Mouse (Mus musculus): ENCODE results near the gene Ints11.

Ints11 gene

DNA sequence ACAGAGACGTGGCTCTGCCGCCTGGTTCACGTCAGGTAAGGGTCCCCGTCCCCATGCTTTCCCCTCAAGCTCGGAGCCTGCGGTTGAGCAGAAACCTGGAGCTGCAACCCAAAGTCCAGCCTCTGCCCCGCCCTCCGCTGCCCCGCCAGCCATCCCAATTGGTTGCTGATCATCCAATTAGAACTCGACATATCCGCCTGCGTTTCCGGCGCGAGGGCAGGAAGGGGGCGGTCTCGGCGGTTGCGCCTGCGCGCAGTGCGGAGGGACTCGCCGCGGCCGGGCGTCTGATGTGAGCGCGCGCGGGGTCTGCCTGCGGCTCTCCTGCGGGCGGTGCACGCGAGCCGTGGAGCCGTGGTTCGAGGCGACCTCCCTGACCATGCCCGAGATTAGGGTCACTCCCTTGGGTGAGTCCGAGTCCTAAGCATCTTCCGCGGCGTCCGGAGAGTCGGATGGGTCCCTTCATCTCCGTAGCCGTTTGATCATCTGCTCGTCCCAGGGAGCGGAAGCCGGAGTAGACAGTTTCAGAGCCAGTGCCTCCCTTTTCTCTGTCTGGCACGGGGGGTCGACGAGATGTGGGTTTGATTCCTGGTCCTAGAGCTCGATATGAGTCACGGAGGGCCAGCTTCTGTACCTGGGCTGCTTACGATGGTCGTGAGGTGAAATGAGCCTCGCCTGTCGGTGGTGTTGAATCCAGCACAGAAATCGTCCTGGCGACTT is at the start of gene Ints11, which contains the start of gene Cptp:
Ints11 (plus strand) TSS at position 230 of the 717 bp plus-strand sequence.
Cptp (minus strand) TSS at position 124 of the 717 bp plus-strand sequence.
- peak; percentile 92 to 96 for DNase-seq (ENCODE audit: low spot score in 2 of 2)

DNA sequence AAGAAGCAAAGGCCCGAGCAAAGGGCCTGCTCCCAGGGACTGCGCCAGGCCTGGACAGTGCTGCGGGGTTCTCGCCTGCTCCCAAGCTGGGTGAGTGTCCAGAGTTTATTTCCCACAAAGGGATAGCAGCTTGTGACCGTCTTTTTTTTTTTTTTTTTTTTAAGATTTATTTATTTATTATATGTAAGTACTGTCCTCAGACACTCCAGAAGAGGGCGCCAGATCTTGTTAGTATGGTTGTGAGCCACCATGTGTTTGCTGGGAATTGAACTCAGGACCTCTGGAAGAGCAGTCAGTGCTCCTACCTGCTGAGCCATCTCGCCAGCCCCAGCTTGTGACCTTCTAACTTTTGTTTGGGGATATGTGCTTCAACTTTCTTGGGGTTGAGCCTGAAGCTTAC is 48.3 kb upstream of the Ints11 start:
- DNase-seq (ENCODE audit: low spot score in 2 of 2): no peak

DNA sequence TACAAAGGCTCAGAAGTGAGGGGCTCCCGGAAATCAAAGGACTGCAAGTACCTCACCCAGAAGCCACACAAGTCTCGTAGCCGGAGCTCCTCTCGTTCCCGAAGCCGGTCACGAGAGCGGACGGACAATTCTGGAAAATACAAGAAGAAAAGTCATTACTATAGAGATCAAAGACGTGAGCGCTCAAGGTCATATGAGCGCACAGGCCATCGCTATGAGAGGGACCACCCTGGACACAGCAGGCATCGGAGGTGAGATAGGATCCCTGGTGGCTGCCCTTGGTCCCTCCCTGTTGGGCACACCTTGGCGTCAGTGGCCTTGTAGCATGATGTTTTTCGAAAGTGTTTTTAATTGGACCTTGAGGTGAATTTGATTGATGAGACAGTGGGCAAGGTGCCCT is 45.9 kb upstream of the Ints11 start:
- no peak for DNase-seq (ENCODE audit: low spot score in 2 of 2)

DNA sequence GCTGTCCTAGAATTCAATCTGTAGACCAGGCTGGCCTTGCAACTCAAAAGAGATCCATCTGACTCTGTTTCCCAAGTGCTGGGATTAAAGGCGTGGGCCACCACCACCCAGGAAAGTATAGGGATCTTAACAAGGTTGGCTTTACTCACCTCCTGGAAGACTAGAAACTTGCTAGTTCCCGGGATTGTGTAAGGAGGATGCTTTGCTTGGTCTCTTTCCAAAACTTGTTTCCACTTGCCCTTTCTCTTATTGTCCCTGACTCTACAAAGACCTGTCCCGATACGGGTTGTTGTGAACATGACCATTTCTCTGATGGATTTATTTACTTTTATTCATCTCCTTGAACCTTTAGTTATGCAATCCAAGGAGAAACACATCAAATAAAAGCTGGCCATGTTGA is 39.5 kb upstream of the Ints11 start:
- DNase-seq (ENCODE audit: low spot score in 2 of 2): no peak

DNA sequence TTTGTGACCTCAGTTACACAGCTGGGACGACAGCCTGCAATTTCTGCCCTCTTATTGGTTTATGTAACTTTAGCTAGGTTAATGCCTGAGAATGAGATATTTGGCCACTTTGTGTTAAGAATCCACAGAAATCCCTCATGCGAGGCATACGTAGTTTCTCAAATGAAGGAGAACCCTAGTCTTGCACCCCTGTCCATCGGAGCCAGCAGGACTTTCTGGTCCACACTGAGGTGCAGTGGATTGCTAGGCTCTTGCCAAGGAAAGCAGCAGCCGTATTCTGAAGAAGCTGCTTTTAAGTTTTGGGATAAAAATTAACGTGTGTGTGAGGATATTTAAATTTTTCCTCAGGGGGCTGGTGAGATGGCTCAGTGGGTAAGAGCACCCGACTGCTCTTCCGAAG is 38.8 kb upstream of the Ints11 start:
- DNase-seq (ENCODE audit: low spot score in 2 of 2): no peak

DNA sequence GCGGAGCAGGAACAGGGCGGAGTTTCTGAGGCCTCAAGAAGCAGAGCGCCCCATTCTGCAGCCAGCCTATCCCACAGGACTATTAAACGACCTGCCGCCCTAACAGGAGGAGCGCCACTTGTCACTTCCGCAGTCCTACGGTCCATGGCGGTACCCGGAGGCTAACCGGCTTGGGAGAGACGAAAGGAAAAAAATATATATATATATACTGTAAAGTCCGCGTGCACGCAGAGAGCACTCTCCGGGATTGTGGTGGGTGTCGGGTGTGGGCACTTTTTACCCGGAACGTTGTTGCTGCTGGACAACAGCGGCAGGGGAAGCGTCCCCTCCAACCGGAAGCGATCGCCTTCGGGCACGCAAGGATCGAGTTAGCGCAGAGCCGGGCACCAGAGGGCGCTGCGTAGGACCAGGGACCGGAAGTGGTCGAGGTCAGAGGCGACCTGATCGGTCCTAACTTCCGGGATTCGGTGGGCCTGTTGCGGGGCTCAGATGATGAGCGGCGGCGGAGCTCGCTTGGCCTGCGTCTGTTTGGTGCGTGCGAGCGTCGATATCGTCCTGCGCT is 38.1 kb upstream of the Ints11 start, which contains the start of gene Aurkaip1:
Aurkaip1 (plus strand) TSS at position 68 of the 562 bp plus-strand sequence.
- DNase-seq (ENCODE audit: low spot score in 2 of 2): peak; percentile 88

DNA sequence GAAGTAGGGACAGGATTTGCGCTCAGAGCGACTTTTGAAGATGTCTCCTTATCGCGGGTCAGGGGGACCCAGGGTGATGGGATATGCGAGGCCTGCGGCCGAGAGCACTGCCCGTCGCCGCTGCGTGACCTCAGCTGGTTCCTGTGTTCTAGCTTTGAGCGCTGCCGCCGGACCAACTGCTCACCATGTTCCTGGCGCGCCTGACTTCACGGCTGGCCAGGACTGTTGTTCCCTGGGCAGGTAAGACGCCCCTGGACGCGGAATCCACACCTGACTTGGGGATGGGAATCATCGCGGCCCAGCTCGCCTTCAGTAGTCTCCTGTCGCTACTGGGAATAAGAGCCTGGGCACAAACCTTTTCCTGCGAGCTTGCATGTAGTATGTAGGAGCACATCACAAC is 37.5 kb upstream of the Ints11 start:
- DNase-seq (ENCODE audit: low spot score in 2 of 2): peak in 1 of 2 experiments; percentile 48

DNA sequence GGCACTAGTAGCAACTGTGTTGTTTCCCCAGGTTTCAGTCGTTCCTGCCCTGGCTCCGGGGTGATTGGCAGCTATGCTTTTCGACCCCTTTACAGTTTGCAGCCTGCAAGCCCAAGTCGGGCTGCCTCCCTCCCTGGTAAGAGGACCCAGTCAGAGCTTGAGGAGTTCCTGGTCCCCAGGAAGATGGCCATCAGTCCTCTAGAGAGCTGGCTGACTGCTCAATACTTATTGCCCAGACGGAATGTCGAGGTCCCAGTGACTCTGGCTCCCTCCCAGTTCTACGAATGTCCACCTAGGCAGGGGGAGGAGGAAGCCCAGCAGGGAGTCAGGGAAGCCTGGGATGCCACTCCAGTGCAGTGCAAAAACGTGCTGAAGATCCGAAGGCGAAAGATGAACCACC is 37.0 kb upstream of the Ints11 start:
- DNase-seq (ENCODE audit: low spot score in 2 of 2): no peak

DNA sequence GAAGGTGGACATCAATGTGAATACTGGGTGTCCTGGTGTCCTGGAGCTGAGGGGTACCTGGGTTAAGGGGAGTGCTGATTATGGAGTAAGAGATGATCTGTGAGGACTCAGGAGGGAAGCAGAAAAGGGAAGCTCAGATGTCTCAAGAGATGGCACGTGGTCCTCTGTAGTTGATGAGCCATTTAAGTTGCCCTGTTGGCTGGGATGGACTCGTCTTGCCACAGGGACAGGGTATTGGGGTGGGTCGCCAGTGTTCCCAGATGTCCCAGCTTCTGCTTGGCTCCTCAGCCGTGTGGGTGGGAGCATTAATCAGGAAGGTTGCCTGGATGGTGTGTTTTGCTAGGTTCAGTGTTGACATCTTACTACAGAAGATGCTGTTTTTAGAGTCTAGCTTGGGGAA is 36.1 kb upstream of the Ints11 start:
- DNase-seq (ENCODE audit: low spot score in 2 of 2): no peak

DNA sequence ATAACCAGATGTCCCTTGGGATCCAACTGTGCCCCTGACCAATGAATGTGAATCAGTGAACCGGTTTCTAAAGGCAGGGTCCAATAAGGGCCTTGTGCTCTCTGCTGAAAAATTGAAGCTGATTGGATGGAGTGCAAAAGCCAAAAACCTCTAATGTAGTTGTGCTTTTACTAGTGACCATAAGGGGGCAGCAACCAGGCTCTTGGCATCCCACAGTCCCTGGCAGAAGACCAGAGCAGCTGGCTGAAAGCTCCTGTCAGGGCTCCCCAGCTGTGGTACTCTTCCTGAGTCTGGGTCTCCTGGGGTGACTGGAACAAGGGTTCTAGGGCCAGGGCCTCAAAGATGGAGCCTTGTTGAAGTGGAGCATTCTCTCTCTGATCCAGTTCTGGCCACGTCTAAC is 35.5 kb upstream of the Ints11 start:
- peak; percentile 40 to 75 for DNase-seq (ENCODE audit: low spot score in 2 of 2)

DNA sequence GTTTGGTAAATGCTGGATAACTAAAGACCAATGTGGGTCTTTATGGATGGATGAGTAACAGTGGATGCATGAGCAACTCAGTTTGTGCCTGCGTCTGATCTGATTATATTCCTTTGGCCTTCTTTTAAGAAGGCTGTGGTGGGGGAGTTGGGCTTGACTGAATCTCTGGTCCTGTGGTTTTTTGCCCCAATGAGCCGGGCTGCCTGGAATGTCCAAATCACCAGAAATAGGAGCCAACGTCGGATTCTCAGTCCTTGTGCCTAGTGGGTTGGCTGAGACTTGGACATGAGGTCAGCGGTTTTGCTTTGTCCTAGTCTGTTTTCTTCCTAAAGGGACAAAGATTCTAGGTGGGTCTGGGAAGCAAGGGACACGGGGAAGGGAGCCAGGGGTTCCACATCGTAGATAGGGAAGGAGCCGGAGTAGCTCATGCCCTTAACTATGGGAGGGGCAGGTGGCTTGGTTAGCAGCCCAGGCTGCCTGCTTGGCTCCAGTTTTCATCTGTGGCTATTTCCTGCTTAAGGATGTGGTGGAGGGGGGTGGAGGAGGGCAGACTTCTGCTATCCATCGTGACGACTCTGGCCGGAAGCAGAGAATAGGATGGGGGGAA is 31.8 kb upstream of the Ints11 start:
- no peak for DNase-seq (ENCODE audit: low spot score in 2 of 2)

DNA sequence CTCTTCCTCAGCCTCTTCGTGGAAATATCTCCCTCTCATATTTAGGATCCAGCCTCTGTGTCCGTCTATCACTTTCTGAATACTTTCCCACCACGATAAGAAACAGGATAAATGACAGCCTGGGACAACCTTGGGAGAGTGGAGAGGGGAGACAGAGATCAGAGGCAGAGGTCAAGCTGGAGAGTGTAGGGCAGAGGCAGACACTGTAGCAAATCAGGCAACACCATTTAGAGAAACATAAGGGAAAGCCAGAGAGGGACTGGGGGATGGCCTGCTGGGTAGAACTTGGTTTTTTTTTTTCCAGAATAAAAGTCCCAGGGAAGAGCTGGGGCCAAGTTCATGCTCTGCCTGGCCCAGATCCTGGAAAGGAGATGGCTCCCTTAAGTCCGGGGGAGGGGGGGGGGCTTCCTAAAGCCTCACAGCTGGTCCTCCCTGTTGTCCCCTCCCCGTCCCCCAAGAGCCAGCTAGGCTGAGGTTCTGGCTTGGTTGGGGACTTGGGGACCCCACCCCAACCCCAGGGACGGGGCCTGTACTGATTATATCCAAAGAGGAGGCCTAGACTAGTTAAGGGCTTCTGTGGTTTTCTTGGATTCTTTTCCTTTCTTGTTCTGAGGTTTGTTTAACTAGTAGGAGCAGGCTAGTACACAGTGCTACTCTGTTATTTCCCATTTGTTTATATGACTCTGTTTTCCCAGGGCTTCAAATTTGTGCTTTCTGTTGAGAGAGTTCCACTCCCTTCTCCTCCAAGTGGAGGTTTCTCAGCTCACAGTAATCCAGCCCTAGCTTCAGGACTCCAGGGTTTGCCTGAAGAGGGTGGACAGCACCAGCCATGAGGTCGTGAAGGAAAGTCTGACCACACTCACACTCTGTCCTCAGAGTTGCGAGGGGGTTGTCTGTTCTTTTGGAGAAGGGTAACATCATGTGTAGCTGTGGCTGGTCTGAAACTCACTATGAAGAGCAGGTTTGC is 30.9 kb upstream of the Ints11 start:
- no peak for DNase-seq (ENCODE audit: low spot score in 2 of 2)

DNA sequence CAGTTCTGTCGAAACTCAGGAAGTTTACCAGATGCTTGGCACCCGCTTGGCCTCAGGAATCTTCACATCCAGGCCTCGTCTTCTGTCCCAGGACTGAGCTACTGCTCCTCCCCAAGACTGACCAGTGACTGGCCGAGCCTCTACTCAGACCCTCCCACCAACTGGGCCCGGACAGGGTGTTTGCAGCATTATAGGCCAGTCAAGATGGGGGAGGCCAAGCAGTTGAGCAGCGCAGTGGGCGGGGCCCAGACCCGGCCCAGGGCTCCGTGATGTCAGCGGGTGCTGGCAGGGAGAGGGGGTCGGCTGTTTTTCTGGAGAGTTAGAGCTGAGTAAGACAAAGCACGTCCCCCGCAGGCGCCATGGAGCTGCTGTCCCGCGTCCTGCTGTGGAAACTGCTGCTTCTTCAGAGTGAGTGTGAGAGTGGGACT is 29.8 kb upstream of the Ints11 start, which contains the start of gene Mxra8:
Mxra8 (plus strand) TSS at position 198 of the 428 bp plus-strand sequence.
- DNase-seq (ENCODE audit: low spot score in 2 of 2): peak in 1 of 2 experiments; percentile 84

DNA sequence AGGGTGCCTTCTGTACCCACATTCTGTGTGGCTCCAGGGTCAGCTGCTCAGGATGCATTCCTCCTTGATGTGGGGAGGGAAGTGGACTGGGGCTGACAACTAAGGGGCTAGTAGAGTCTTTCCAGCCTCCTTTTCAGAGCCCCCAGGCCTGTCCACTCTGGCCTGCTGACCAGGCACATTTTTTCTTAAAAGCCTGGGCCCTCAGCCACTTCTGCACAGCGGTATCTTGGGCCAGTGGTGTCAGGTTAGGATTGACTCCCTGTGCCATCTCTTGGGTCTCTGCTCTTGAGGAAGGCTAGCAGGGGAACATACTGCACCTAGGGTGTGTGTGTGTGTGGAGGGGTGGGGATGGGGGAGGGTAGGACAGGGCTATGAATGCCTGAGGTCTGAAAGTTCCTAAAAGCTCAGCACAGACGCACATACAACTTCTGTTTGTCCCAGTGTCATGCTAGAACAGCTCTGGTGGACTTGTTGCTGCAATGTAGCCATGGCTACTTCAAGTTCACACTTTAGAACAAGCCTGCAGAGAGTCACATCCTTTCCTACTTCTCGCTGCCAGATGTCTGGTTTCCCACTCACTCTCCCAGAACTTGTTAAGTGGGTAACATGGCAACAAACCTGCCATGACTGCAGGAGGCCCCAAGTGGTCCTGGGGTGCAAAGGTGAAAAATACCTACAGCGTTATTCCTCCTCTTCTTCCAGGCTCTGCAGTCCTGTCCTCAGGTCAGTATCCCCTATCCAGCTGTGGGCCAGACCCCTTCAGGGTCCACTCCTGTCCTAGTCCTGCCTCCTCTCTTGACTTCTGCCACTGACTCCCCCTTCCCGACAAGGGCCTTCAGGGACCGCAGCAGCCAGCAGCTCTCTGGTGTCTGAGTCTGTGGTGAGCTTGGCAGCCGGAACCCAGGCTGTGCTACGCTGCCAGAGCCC is 29.0 kb upstream of the Ints11 start:
- DNase-seq (ENCODE audit: low spot score in 2 of 2): no peak

DNA sequence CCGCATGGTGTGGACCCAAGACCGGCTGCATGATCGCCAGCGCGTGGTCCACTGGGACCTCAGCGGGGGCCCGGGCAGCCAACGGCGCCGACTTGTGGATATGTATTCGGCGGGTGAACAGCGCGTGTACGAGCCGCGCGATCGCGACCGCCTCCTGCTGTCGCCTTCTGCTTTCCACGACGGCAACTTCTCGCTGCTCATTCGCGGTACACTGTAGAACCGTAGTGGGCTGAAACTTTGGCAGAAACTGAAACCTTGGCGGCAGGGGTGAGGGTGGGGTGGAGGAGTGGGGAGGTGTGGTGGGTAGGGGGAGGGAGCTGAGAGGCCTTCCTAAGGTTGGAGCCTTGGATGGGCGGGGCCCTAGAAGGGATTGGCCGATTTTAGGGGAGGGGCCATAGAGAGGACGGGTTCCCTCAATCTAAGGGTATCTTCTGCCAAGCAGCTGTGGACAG is 28.3 kb upstream of the Ints11 start:
- peak; percentile 50 to 56 for DNase-seq (ENCODE audit: low spot score in 2 of 2)

DNA sequence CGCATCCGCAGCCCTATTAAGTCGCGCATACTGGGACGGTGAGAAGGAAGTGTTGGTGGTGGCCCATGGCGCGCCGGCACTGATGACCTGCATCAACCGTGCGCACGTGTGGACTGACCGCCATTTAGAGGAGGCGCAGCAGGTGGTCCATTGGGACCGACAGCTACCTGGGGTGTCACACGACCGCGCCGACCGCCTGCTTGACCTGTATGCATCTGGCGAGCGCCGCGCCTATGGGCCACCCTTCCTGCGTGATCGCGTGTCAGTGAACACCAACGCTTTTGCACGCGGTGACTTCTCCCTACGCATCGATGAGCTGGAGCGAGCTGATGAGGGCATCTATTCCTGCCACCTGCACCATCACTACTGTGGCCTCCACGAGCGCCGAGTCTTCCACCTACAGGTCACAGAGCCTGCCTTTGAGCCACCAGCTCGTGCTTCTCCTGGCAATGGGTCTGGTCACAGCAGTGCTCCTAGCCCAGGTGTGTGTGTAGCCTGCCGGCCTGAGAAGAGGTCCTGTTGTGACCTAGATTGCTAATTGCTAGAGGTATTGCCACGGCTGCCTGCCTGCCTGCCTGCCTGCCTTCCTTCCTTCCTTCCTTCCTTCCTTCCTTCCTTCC is 27.6 kb upstream of the Ints11 start:
- DNase-seq (ENCODE audit: low spot score in 2 of 2): no peak

DNA sequence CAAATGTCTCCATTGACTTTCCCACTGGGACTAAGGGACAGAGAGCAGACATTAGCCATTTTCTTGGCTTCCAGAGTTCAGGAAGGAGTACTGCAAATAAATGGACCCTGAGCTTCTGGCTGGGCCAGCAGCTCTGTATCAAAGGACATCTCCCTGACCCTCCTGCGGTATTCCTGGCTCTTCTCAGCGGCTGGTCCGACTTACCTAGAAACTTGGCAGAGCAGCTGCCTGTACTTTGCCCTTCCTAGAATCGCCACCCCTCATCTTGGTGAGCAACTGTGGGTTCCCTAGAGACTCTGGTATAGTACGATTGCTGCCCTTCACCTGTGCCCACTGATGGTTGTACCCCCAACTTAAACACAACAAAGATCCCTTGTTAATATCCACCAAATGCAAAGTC is 26.1 kb upstream of the Ints11 start:
- no peak for DNase-seq (ENCODE audit: low spot score in 2 of 2)

DNA sequence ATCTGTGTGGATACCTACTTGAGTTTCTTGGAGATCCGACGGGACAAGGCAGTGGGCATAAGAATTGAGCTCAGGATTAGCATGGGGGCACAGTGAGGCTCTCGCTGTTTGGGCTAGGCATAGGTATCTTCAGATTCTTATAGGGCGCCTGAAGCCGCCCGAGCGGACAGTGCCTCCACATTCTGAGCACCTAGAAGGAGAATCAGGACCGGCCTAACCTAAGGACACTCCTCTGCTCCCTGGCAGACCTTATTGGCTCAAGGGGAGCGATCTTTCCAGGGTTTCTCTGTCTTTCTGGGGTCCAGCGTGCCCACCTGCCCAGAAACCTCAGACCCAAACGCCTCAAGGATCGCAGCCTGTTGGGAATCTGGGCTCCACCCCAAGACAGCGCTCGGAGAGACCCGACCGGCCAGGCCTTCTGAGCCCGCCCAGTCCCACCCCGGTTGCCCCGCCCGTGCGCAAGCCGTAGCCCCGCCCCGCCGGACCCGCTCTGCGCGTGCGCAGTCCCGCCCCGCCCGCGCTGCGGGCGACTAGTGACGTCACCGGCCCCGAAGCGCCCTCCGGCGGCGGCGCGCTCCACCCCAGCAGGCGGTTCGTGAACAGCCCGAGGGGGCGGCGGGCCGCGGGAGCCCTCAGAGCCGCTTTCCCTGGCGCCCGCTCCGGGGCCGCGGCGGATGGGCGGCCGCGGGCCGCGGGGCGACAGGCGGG is 22.3 kb upstream of the Ints11 start, which contains the start of gene Dvl1:
Dvl1 (plus strand) TSS at position 532 of the 708 bp plus-strand sequence.
- peak; percentile 92 for DNase-seq (ENCODE audit: low spot score in 2 of 2)
